Mouse (Mus musculus) intestine, embryonic 15.5 days (tissue): ENCODE results near the gene Vps33b. TPM values are rescaled to one million over a fixed set of nuclear protein-coding genes. Genes with fewer than 3 reads are reported as not detected.
A peak's percentile ranks its signal among the peaks of the same experiment; 100 is the strongest.

Experiments
- ATAC-seq: fragments of 200-750 bp; cut with Nextera tagmentation; 2 replicates; pipeline ENCODE4 v1.8.0; 2017; ENCODE audit warnings: moderate TSS enrichment, moderate library complexity
- H3K27ac ChIP-seq: fragments of 300-500 bp; sonication (generic); 2 replicates; pipeline ENCODE4 v1.5.1; 2015; ENCODE audit warnings: mild to moderate bottlenecking, inconsistent platforms
- H3K27me3 ChIP-seq: fragments of 300-500 bp; sonication (generic); replicated peaks from 2 replicates; pipeline ENCODE4 v1.6.1; 2015; ENCODE audit warnings: inconsistent platforms
- H3K36me3 ChIP-seq: fragments of 300-500 bp; sonication (generic); 2 replicates; pipeline ENCODE4 v1.6.1; 2015; ENCODE audit warnings: inconsistent platforms
- H3K4me1 ChIP-seq: fragments of 300-500 bp; sonication (generic); replicated peaks from 2 replicates; pipeline ENCODE4 v1.6.1; 2015; ENCODE audit warnings: inconsistent platforms
- H3K4me2 ChIP-seq: fragments of 300-500 bp; sonication (generic); replicated peaks from 2 replicates; pipeline ENCODE4 v1.6.1; 2015; ENCODE audit warnings: mild to moderate bottlenecking, inconsistent platforms
- H3K4me3 ChIP-seq: fragments of 300-500 bp; sonication (generic); replicated peaks from 2 replicates; pipeline ENCODE4 v1.5.1; 2015; ENCODE audit warnings: inconsistent platforms
- H3K9ac ChIP-seq: fragments of 300-500 bp; sonication (generic); 2 replicates; pipeline ENCODE4 v1.6.1; 2015; ENCODE audit warnings: inconsistent platforms
- H3K9me3 ChIP-seq: fragments of 300-500 bp; sonication (generic); 2 replicates; pipeline ENCODE4 v1.6.1; 2016; ENCODE audit warnings: inconsistent platforms
- WGBS: fragments of 180-500 bp; shearing (Covaris S2); methylation state at CpG from one replicate; pipeline ENCODE4 v1.1.7; 2015; 5-methylcytosine and 5-hydroxymethylcytosine counted together
- polyA plus RNA-seq: library from polyadenylated mRNA; unstranded; fragments of >200 nt; fragmentation: Nextera tagmentation; extraction: Ambion mirVana; gene quantifications from 2 replicates; pipeline ENCODE4 v1.2.1, GENCODE M21; 2015

Gene Vps33b
- polyA plus RNA-seq, 1 experiment from 2014 or later, result 12.7 TPM

- no peak overlapping the region for H3K4me3 ChIP-seq
- H3K9ac ChIP-seq, result no peak overlapping the region
- 0 out of 2 replicates have a peak, but pooled peaks cover 5% of the 10 kb centered on the region for H3K9me3 ChIP-seq
- 88% methylated on average over 4 of the region's 4 CpGs for WGBS
- H3K4me2 ChIP-seq, result no peak overlapping the region
- H3K36me3 ChIP-seq, result peaks cover 30% of the 10 kb centered on the region
- H3K4me1 ChIP-seq, result no peaks in the 10 kb centered on the region
- H3K27ac ChIP-seq, result no peak overlapping the region
- ATAC-seq, result no peak
- no peaks in the 10 kb centered on the region for H3K27me3 ChIP-seq
These were observed 6.9 kb downstream of the Vps33b start for GRCm38 (mm10) chr7:80276374-80276773.

- no peak overlapping the region for H3K27ac ChIP-seq
- H3K36me3 ChIP-seq, result peaks cover 29% of the 10 kb centered on the region
- H3K4me2 ChIP-seq, result no peak overlapping the region
- H3K9ac ChIP-seq, result no peak overlapping the region
- no peak for ATAC-seq
- H3K4me1 ChIP-seq, result 0 out of 2 replicates have a peak, but pooled peaks cover 2% of the 10 kb centered on the region
- 0 out of 2 replicates have a peak, but pooled peaks cover 2% of the 10 kb centered on the region for H3K9me3 ChIP-seq
- H3K27me3 ChIP-seq, result no peaks in the 10 kb centered on the region
- 80% methylated on average over 10 of the region's 10 CpGs for WGBS
- no peak overlapping the region for H3K4me3 ChIP-seq
These were observed 10.6 kb downstream of the Vps33b start for GRCm38 (mm10) chr7:80280032-80280431.

GRCm38 (mm10) chr7:80280998-80281397 is 11.5 kb downstream of the Vps33b start:
- H3K36me3 ChIP-seq, result peaks cover 29% of the 10 kb centered on the region
- no peak overlapping the region for H3K9ac ChIP-seq
- no peaks in the 10 kb centered on the region for H3K27me3 ChIP-seq
- H3K27ac ChIP-seq, result no peak overlapping the region
- H3K4me1 ChIP-seq, result 0 out of 2 replicates have a peak, but pooled peaks cover 2% of the 10 kb centered on the region
- 92% methylated on average over 2 of the region's 2 CpGs for WGBS
- H3K4me3 ChIP-seq, result no peak overlapping the region
- no peaks in the 10 kb centered on the region for H3K9me3 ChIP-seq
- no peak for ATAC-seq
- H3K4me2 ChIP-seq, result no peak overlapping the region

- no peak overlapping the region for H3K27ac ChIP-seq
- ATAC-seq, result no peak
- no peak overlapping the region for H3K4me3 ChIP-seq
- 0 out of 2 replicates have a peak, but pooled peaks cover 2% of the 10 kb centered on the region for H3K4me1 ChIP-seq
- H3K36me3 ChIP-seq, result peaks cover 33% of the 10 kb centered on the region
- WGBS, result 80% methylated on average over 3 of the region's 3 CpGs
- no peaks in the 10 kb centered on the region for H3K9me3 ChIP-seq
- no peak overlapping the region for H3K4me2 ChIP-seq
- no peak overlapping the region for H3K9ac ChIP-seq
- H3K27me3 ChIP-seq, result no peaks in the 10 kb centered on the region
These were observed 12.2 kb downstream of the Vps33b start for GRCm38 (mm10) chr7:80281646-80282045.

- no peaks in the 10 kb centered on the region for H3K27me3 ChIP-seq
- H3K4me2 ChIP-seq, result no peak overlapping the region
- WGBS, result 82% methylated on average over 3 of the region's 3 CpGs
- peaks cover 48% of the 10 kb centered on the region for H3K36me3 ChIP-seq
- 0 out of 2 replicates have a peak, but pooled peaks cover 2% of the 10 kb centered on the region for H3K4me1 ChIP-seq
- H3K27ac ChIP-seq, result no peak overlapping the region
- H3K9me3 ChIP-seq, result no peaks in the 10 kb centered on the region
- H3K9ac ChIP-seq, result no peak overlapping the region
- no peak overlapping the region for H3K4me3 ChIP-seq
- ATAC-seq, result no peak
These were observed 13.9 kb downstream of the Vps33b start for GRCm38 (mm10) chr7:80283226-80283918.

- no peak overlapping the region for H3K27ac ChIP-seq
These were observed 14.9 kb downstream of the Vps33b start for GRCm38 (mm10) chr7:80284391-80284790.

GRCm38 (mm10) chr7:80285725-80286124 is 16.3 kb downstream of the Vps33b start:
- 94% methylated on average over 6 of the region's 6 CpGs for WGBS
- ATAC-seq, result no peak
- H3K36me3 ChIP-seq, result peaks cover 50% of the 10 kb centered on the region

More at GRCm38 (mm10) chr7:80284391-80284790, 14.9 kb downstream of the Vps33b start:
- H3K9ac ChIP-seq, result no peak overlapping the region
- H3K27me3 ChIP-seq, result no peaks in the 10 kb centered on the region
- H3K36me3 ChIP-seq, result peaks cover 46% of the 10 kb centered on the region
- H3K4me3 ChIP-seq, result no peak overlapping the region
- no peak for ATAC-seq
- 0 out of 2 replicates have a peak, but pooled peaks cover 2% of the 10 kb centered on the region for H3K4me1 ChIP-seq
- no peaks in the 10 kb centered on the region for H3K9me3 ChIP-seq
- no peak overlapping the region for H3K4me2 ChIP-seq
- 87% methylated on average over 5 of the region's 5 CpGs for WGBS

GRCm38 (mm10) chr7:80287736-80288135 is 18.3 kb downstream of the Vps33b start:
- Histone ChIP-seq H3K27me3 (no peaks in the 10 kb centered on the region), H3K36me3 (peaks cover 50% of the 10 kb centered on the region), H3K9me3 (no peaks in the 10 kb centered on the region), H3K4me1 (0 out of 2 replicates have a peak, but pooled peaks cover 2% of the 10 kb centered on the region), H3K4me2 (no peak overlapping the region), H3K4me3 (no peak overlapping the region), H3K27ac (no peak overlapping the region), H3K9ac (no peak overlapping the region)
- 80% methylated on average over 10 of the region's 10 CpGs for WGBS
- no peak for ATAC-seq

More at GRCm38 (mm10) chr7:80285725-80286124, 16.3 kb downstream of the Vps33b start:
- H3K27ac ChIP-seq, result no peak overlapping the region
- no peaks in the 10 kb centered on the region for H3K27me3 ChIP-seq
- no peak overlapping the region for H3K9ac ChIP-seq
- no peak overlapping the region for H3K4me2 ChIP-seq
- 0 out of 2 replicates have a peak, but pooled peaks cover 2% of the 10 kb centered on the region for H3K4me1 ChIP-seq
- no peak overlapping the region for H3K4me3 ChIP-seq
- H3K9me3 ChIP-seq, result no peaks in the 10 kb centered on the region

GRCm38 (mm10) chr7:80294062-80294763 is 24.8 kb downstream of the Vps33b start, which contains the start of gene Prc1:
TSS of gene Prc1 (plus strand) at chr7:80294450.
- peak within 1 kb of the TSS; percentile 78 for H3K27ac ChIP-seq
- ATAC-seq, result peak; percentile 99
- peak within 1 kb of the TSS; percentile 55 for H3K9ac ChIP-seq
- H3K4me2 ChIP-seq, result peak within 1 kb of the TSS; percentile 64
- H3K36me3 ChIP-seq, result 0 out of 2 replicates have a peak, but pooled peaks cover 6% of the 10 kb centered on the region
- peaks cover 3% of the 10 kb centered on the region; the same call in 1 of the 2 replicates for H3K4me1 ChIP-seq
- H3K27me3 ChIP-seq, result no peaks in the 10 kb centered on the region
- no peaks in the 10 kb centered on the region for H3K9me3 ChIP-seq
- peak within 1 kb of the TSS; percentile 66 for H3K4me3 ChIP-seq
- under 1% methylated on average over 52 of the region's 52 CpGs for WGBS

GRCm38 (mm10) chr7:80294764-80295648 is 25.6 kb downstream of the Vps33b start:
- Histone ChIP-seq H3K9ac (peak overlapping the region; percentile 55), H3K4me3 (peak overlapping the region; percentile 66), H3K9me3 (no peaks in the 10 kb centered on the region), H3K27me3 (no peaks in the 10 kb centered on the region), H3K36me3 (0 out of 2 replicates have a peak, but pooled peaks cover 9% of the 10 kb centered on the region), H3K27ac (peak overlapping the region; percentile 78), H3K4me2 (peak overlapping the region; percentile 64), H3K4me1 (peaks cover 3% of the 10 kb centered on the region; the same call in 1 of the 2 replicates)
- peak; percentile 74 for ATAC-seq
- 6% methylated on average over 37 of the region's 37 CpGs for WGBS

- Histone ChIP-seq H3K4me2 (0 out of 2 replicates have a peak overlapping the region, but pooled peaks have one; percentile 64), H3K4me3 (no peak overlapping the region), H3K9ac (no peak overlapping the region)
These were observed 27.0 kb downstream of the Vps33b start for GRCm38 (mm10) chr7:80296462-80296861.

More at GRCm38 (mm10) chr7:80296462-80296861, 27.0 kb downstream of the Vps33b start:
- H3K36me3 ChIP-seq, result peaks cover 10% of the 10 kb centered on the region; the same call in 1 of the 2 replicates
- H3K4me1 ChIP-seq, result peaks cover 3% of the 10 kb centered on the region; the same call in 1 of the 2 replicates
- no peaks in the 10 kb centered on the region for H3K27me3 ChIP-seq
- no peak overlapping the region for H3K27ac ChIP-seq
- no peaks in the 10 kb centered on the region for H3K9me3 ChIP-seq
- 89% methylated on average over 6 of the region's 6 CpGs for WGBS
- ATAC-seq, result no peak
